Mouse (Mus musculus): Measurements from ENCODE around the gene Depdc5. TPM values are rescaled to one million over a fixed set of nuclear protein-coding genes. Genes with fewer than 3 reads are reported as not detected.
"Not testable (repeated sequence)": the region's sequence is repeated elsewhere in the genome, so short reads cannot be mapped to it uniquely, and the experiment has no call there.

Depdc5 gene
- polyA plus RNA-seq, 1 experiment from 2014 or later, result 22.6 TPM

DNA sequence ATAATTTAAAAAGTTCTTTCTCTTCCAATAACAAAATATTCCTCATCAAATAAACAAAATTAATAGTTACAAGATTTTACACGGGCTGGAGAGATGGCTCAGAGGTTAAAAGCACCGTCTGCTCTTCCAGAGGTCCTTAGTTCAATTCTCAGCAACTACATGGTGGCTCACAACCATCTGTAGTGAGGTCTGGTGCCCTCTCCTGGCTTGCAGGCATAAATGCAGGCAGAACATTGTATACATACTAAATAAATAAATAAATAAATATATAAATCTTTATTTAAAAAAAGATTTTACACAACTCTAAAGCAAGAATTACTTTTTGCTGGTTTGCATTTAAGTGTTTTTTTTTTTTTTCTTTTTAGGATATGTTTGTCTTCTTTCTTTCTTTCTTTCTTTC is 23.5 kb upstream of the Depdc5 start:
- Histone ChIP-seq H3K4me3 (ENCODE audit: low read depth, low read length) (no peak overlapping the region), H3K4me2 (no peak overlapping the region), H3K27me3 (replicated peaks; ENCODE audit: control insufficient read depth, insufficient read depth, low read length) (no peaks in the 10 kb centered on the region), H3K9ac (ENCODE audit: low read depth, low read length) (no peak overlapping the region), H3K36me3 (ENCODE audit: control insufficient read depth, insufficient read depth, low read length) (peaks cover 56% of the 10 kb centered on the region), H3K9me3 (ENCODE audit: control insufficient read depth, low read length) (no peaks in the 10 kb centered on the region), H3K4me1 (replicated peaks; ENCODE audit: control insufficient read depth, insufficient read depth, low read length) (no peaks in the 10 kb centered on the region), H3K27ac (ENCODE audit: low read depth, low read length) (no peak overlapping the region)
- DNase-seq (ENCODE audit: low spot score), result no peak
- WGBS, result 86% methylated on average over 2 of the region's 2 CpGs
- no peak for ATAC-seq (replicated peaks; ENCODE audit: low FRiP score)

DNA sequence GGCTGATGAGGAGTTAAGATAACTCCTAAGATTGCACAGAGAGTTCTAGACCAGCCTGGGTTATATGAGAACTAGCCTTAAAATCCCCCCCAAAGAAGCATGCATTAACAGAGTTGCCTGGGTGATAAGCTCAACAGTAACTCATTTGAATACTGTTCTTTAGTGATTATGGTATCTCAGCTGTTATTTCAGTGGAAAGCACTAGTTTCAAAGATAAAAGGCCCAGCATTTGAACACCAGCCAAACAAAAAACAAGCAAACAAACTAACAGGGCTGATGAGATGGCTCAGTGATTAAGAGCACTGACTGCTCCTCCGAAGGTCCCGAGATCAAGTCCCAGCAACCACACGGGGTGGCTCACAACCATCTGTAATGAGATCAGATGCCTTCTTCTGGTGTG is 14.3 kb upstream of the Depdc5 start:
- no peak overlapping the region for H3K27ac ChIP-seq (ENCODE audit: low read depth, low read length)
- H3K27me3 ChIP-seq (replicated peaks; ENCODE audit: control insufficient read depth, insufficient read depth, low read length), result no peaks in the 10 kb centered on the region
- peaks cover 21% of the 10 kb centered on the region for H3K4me1 ChIP-seq (replicated peaks; ENCODE audit: control insufficient read depth, insufficient read depth, low read length)
- peaks cover 13% of the 10 kb centered on the region for H3K36me3 ChIP-seq (ENCODE audit: control insufficient read depth, insufficient read depth, low read length)
- DNase-seq (ENCODE audit: low spot score) (no peak), ATAC-seq (replicated peaks; ENCODE audit: low FRiP score) (peak; percentile 72)
- H3K4me2 ChIP-seq, result no peak overlapping the region
- no peaks in the 10 kb centered on the region; the same call in 1 of the 2 replicates for H3K9me3 ChIP-seq (ENCODE audit: control insufficient read depth, low read length)
- no peak overlapping the region for H3K4me3 ChIP-seq (ENCODE audit: low read depth, low read length)
- H3K9ac ChIP-seq (ENCODE audit: low read depth, low read length), result no peak overlapping the region
- 70% methylated on average over 3 of the region's 3 CpGs for WGBS

DNA sequence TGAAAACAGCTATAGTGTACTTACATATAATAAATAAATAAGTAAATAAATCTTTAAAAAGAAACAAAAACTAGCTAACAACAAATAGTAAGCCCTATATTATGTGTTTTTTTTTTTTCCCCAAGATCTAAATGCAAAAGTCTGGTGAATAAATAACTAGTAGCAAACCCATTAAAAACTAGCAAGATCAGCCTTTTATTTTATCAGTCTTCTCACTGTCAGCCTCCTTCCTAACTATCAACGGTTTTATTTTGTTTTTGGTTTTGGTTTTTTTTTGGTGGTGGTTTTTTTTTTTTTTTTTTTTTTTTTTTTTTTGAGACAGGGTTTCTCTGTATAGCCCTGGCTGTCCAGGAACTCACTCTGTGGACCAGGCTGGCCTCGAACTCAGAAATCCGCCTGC is 13.9 kb upstream of the Depdc5 start:
- H3K4me3 ChIP-seq (ENCODE audit: low read depth, low read length); H3K27ac ChIP-seq (ENCODE audit: low read depth, low read length); H3K9ac ChIP-seq (ENCODE audit: low read depth, low read length); H3K27me3 ChIP-seq (replicated peaks; ENCODE audit: control insufficient read depth, insufficient read depth, low read length); ATAC-seq (replicated peaks; ENCODE audit: low FRiP score); H3K9me3 ChIP-seq (ENCODE audit: control insufficient read depth, low read length); DNase-seq (ENCODE audit: low spot score); H3K4me2 ChIP-seq: not testable (repeated sequence)
- WGBS, result 87% methylated on average over 3 of the region's 3 CpGs
- peaks cover 23% of the 10 kb centered on the region for H3K4me1 ChIP-seq (replicated peaks; ENCODE audit: control insufficient read depth, insufficient read depth, low read length)
- H3K36me3 ChIP-seq (ENCODE audit: control insufficient read depth, insufficient read depth, low read length), result peaks cover 10% of the 10 kb centered on the region

DNA sequence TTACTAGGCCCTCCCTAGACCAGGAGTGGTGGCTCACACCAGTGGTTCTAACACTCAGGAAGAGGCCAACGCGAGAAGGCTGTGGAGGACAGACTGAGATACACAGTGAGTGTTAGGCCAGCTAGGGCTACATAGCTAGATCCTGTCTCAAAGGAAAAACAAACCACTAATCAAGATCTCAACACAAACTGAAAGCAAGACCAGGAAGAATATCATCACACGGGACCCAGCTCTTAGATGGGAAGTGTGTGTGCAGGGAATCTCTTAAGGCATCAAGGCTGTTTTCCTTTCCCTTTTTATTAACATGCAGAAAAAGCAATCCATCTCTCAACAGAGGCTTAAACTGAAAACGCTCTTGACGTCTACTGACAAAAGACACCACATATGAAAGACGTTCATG is 11.5 kb upstream of the Depdc5 start:
- Histone ChIP-seq H3K4me1 (replicated peaks; ENCODE audit: control insufficient read depth, insufficient read depth, low read length) (peaks cover 23% of the 10 kb centered on the region), H3K27me3 (replicated peaks; ENCODE audit: control insufficient read depth, insufficient read depth, low read length) (no peaks in the 10 kb centered on the region), H3K27ac (ENCODE audit: low read depth, low read length) (peak overlapping the region; percentile 41; the same call in 1 of the 2 replicates), H3K4me3 (ENCODE audit: low read depth, low read length) (peak overlapping the region; percentile 82), H3K36me3 (ENCODE audit: control insufficient read depth, insufficient read depth, low read length) (peaks cover 4% of the 10 kb centered on the region), H3K4me2 (peak overlapping the region; percentile 94), H3K9me3 (ENCODE audit: control insufficient read depth, low read length) (no peaks in the 10 kb centered on the region; the same call in 1 of the 2 replicates), H3K9ac (ENCODE audit: low read depth, low read length) (peak overlapping the region; percentile 42)
- DNase-seq (ENCODE audit: low spot score) (no peak), ATAC-seq (replicated peaks; ENCODE audit: low FRiP score) (no peak)
- 39% methylated on average over 6 of the region's 6 CpGs for WGBS

DNA sequence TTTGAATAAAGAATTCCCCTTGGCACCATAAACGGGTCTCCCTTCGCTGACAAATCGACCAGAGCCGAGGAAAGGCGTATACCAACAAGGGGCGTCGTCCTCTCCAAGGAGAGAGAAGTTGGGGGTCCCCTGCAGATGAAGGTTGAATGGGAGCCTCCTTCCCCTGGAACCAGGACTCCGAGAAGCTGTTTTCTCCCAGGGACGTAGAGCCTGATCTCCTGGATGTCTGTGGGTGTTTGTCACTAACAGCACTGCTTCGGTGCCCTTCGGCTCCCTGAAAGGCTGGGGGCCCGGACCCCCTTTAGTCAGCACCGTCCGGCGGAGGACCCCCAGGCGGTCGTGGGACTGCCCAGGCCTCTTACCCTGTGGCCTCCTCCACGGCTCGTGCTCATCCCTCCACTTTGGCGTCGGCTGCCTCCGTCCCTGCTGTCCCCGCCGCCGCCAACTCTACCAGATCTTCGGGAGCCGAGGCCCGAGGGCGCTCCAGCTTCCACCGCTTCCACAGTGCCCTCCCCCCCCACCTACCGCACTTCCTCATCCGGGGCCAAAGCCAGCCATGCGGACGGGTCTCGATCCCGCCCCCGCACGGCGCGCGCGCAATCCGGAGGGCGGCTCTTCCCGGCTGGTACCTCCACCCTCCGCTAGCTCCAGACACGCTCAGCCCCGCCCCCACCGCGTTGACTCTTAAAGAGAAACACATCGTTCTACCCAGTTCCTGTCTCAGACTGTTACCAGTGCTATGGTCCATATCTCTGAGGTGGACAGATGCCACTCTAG is 9.6 kb upstream of the Depdc5 start, which contains the start of gene Prr14l:
Gene Prr14l, minus strand, starts transcription at position 526 of the 777 bp plus-strand sequence.
- H3K4me2 ChIP-seq, result peak within 1 kb of the TSS; percentile 94
- peak within 1 kb of the TSS; percentile 82 for H3K27ac ChIP-seq (ENCODE audit: low read depth, low read length)
- peak within 1 kb of the TSS; percentile 82 for H3K4me3 ChIP-seq (ENCODE audit: low read depth, low read length)
- H3K27me3 ChIP-seq (replicated peaks; ENCODE audit: control insufficient read depth, insufficient read depth, low read length), result no peaks in the 10 kb centered on the region
- peak within 1 kb of the TSS; percentile 96 for H3K9ac ChIP-seq (ENCODE audit: low read depth, low read length)
- peak; percentile 99 for DNase-seq (ENCODE audit: low spot score)
- peak; percentile 95 for ATAC-seq (replicated peaks; ENCODE audit: low FRiP score)
- under 1% methylated on average over 50 of the region's 51 CpGs for WGBS
- H3K9me3 ChIP-seq (ENCODE audit: control insufficient read depth, low read length), result no peaks in the 10 kb centered on the region; the same call in 1 of the 2 replicates
- H3K36me3 ChIP-seq (ENCODE audit: control insufficient read depth, insufficient read depth, low read length), result peaks cover 4% of the 10 kb centered on the region
- H3K4me1 ChIP-seq (replicated peaks; ENCODE audit: control insufficient read depth, insufficient read depth, low read length), result peaks cover 18% of the 10 kb centered on the region

DNA sequence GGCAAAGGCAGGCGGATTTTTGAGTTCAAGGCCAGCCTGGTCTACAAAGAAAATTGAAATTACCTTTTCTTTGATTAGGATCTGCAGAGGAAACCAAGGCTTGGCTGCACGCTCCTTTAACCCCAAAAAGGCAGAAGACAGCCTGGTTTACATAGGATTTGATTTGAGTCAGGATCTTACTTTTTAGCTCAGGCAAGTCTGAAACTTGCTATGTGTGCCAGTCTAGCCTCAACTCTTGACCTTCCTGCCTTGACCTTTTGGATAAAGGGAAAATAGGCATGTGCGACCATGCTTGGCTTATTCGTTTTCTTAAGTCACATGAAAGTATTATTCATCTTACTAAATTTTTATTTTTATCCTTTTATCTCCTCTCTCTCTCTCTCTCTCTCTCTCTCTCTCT is 8.7 kb upstream of the Depdc5 start:
- no peak overlapping the region; the same call in 1 of the 2 replicates for H3K4me2 ChIP-seq
- 81% methylated on average over 4 of the region's 4 CpGs for WGBS
- no peak overlapping the region; the same call in 1 of the 2 replicates for H3K27ac ChIP-seq (ENCODE audit: low read depth, low read length)

DNA sequence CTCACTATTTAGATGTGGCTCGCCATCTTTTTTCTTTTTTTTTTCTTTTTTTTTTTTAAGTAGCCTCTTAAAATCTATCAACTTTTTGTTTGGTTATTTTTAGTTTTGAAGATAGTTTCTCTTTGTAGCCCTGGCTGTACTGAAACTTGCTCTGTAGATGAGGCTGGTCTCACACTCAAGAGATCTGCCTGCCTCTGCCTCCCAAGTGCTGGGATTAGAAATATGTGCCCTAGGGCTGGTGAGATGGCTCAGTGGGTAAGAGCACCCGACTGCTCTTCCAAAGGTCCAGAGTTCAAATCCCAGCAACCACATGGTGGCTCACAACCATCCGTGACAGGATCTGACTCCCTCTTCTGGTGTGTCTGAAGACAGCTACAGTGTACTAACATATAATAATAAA is 8.2 kb upstream of the Depdc5 start:
- peaks cover 15% of the 10 kb centered on the region for H3K4me1 ChIP-seq (replicated peaks; ENCODE audit: control insufficient read depth, insufficient read depth, low read length)
- not testable (repeated sequence) for H3K9me3 ChIP-seq (ENCODE audit: control insufficient read depth, low read length); DNase-seq (ENCODE audit: low spot score); H3K4me3 ChIP-seq (ENCODE audit: low read depth, low read length); H3K9ac ChIP-seq (ENCODE audit: low read depth, low read length); H3K4me2 ChIP-seq; H3K36me3 ChIP-seq (ENCODE audit: control insufficient read depth, insufficient read depth, low read length); H3K27me3 ChIP-seq (replicated peaks; ENCODE audit: control insufficient read depth, insufficient read depth, low read length); ATAC-seq (replicated peaks; ENCODE audit: low FRiP score); H3K27ac ChIP-seq (ENCODE audit: low read depth, low read length)
- WGBS, result 95% methylated on average over 2 of the region's 3 CpGs

More for the DNA sequence above, 8.7 kb upstream of the Depdc5 start:
- DNase-seq (ENCODE audit: low spot score), result no peak
- ATAC-seq (replicated peaks; ENCODE audit: low FRiP score), result no peak
- H3K9ac ChIP-seq (ENCODE audit: low read depth, low read length), result no peak overlapping the region
- H3K27me3 ChIP-seq (replicated peaks; ENCODE audit: control insufficient read depth, insufficient read depth, low read length), result no peaks in the 10 kb centered on the region
- peaks cover 15% of the 10 kb centered on the region for H3K4me1 ChIP-seq (replicated peaks; ENCODE audit: control insufficient read depth, insufficient read depth, low read length)
- H3K36me3 ChIP-seq (ENCODE audit: control insufficient read depth, insufficient read depth, low read length), result peaks cover 4% of the 10 kb centered on the region
- H3K9me3 ChIP-seq (ENCODE audit: control insufficient read depth, low read length), result no peaks in the 10 kb centered on the region; the same call in 1 of the 2 replicates
- H3K4me3 ChIP-seq (ENCODE audit: low read depth, low read length), result no peak overlapping the region

DNA sequence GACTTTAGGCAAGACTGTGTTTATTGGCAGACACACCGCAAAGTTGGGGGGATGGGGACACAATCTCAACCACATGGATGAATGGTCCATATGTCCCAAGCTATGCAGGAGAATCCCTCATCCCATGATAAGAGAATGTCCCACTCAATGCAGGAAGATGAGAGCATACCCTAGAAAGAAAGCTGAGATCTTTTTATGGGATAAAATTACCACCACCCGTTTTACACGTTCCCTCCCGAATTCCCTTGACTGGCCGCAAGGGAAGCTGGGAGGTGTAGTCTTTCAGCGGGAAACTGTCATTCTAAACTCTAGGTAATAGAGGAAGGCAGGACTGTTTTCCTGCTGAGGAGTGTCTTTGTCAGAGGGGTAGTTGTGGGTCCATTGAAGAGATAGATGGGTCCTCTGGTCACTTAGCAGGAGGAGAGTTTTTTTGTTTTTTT is 5.7 kb upstream of the Depdc5 start:
- 6% methylated on average over 6 of the region's 6 CpGs for WGBS

DNA sequence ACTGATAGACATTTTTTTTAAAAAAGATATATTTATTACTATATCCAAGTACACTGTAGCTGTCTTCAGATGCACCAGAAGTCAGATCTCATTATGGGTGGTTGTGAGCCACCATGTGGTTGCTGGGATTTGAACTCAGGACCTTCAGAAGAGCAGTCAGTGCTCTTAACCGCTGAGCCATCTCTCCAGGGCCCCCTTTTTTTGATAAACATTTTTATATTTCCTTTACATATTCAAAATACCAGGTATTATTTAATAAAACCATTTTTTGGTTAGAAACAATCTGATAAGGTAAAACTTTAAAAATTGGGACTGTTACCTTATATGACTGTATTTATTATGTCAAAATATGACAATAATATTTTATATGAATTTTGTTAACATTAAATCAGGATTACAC is 2.4 kb upstream of the Depdc5 start:
- H3K27me3 ChIP-seq (replicated peaks; ENCODE audit: control insufficient read depth, insufficient read depth, low read length), result no peaks in the 10 kb centered on the region
- H3K9ac ChIP-seq (ENCODE audit: low read depth, low read length), result no peak overlapping the region
- H3K27ac ChIP-seq (ENCODE audit: low read depth, low read length), result no peak overlapping the region
- DNase-seq (ENCODE audit: low spot score) (no peak), ATAC-seq (replicated peaks; ENCODE audit: low FRiP score) (no peak)
- H3K4me2 ChIP-seq, result no peak overlapping the region
- H3K36me3 ChIP-seq (ENCODE audit: control insufficient read depth, insufficient read depth, low read length), result no peaks in the 10 kb centered on the region
- H3K4me1 ChIP-seq (replicated peaks; ENCODE audit: control insufficient read depth, insufficient read depth, low read length), result peaks cover 5% of the 10 kb centered on the region
- WGBS, result 86% methylated on average over 1 of the region's 1 CpGs
- no peak overlapping the region for H3K4me3 ChIP-seq (ENCODE audit: low read depth, low read length)
- no peaks in the 10 kb centered on the region for H3K9me3 ChIP-seq (ENCODE audit: control insufficient read depth, low read length)

More for the DNA sequence above, 5.7 kb upstream of the Depdc5 start:
- Histone ChIP-seq H3K9me3 (ENCODE audit: control insufficient read depth, low read length) (no peaks in the 10 kb centered on the region), H3K4me1 (replicated peaks; ENCODE audit: control insufficient read depth, insufficient read depth, low read length) (peaks cover 2% of the 10 kb centered on the region), H3K27ac (ENCODE audit: low read depth, low read length) (no peak overlapping the region; the same call in 1 of the 2 replicates), H3K4me3 (ENCODE audit: low read depth, low read length) (peak overlapping the region; percentile 46), H3K36me3 (ENCODE audit: control insufficient read depth, insufficient read depth, low read length) (no peaks in the 10 kb centered on the region), H3K27me3 (replicated peaks; ENCODE audit: control insufficient read depth, insufficient read depth, low read length) (no peaks in the 10 kb centered on the region), H3K9ac (ENCODE audit: low read depth, low read length) (peak overlapping the region; percentile 54), H3K4me2 (peak overlapping the region; percentile 60)
- DNase-seq (ENCODE audit: low spot score) (peak; percentile 51), ATAC-seq (replicated peaks; ENCODE audit: low FRiP score) (no peak)

Measured in liver, embryonic 11.5 days (tissue).